Mouse (Mus musculus) liver, postnatal 0 days (tissue): Measurements from ENCODE around the gene Tm7sf3.

Source experiments
- CTCF ChIP-seq: sonication (generic); IDR thresholded peaks from 2 replicates; pipeline ENCODE4 v1.5.1; 2016; ENCODE audit warnings: antibody characterized with exemption, low read depth
- EP300 ChIP-seq: IDR thresholded peaks from 2 replicates; pipeline ENCODE4 v1.6.1; 2016; ENCODE audit warnings: antibody characterized with exemption, low read depth, mild to moderate bottlenecking

DNA sequence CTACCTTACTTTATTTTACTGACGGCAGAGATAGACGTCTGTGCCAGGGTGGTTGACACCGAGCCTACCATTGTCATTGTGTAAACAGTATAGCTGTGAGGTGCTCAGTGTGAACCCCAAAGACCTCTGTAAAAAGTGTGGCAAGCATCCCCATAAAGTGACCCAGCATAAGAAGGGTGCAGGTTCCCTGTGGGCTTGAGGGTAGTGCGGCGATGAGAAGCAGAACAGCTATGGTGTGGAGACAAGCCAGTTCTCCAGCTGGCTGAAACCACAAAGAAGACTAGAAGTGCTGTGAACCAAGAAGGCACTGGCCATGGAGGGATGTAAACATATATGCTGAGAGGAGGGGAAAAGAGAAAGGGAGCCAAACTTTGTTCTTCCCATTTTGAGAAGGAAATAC is 19.0 kb upstream of the Tm7sf3 start:
- TF ChIP-seq CTCF (no peak), EP300 (no peak)
